Mouse (Mus musculus) cerebellum, adult 2 months (tissue): ENCODE results near the gene Nod2.

Source experiments
- CTCF ChIP-seq: fragments of 200-500 bp; IDR thresholded peaks from 2 replicates; pipeline ENCODE4 v1.5.1; 2011; ENCODE audit warnings: low read depth, mild to moderate bottlenecking, control low read depth, low read length, moderate library complexity, borderline replicate concordance; ENCODE audit not compliant: insufficient read depth
- POLR2A ChIP-seq: fragments of 200-500 bp; IDR thresholded peaks from 2 replicates; pipeline ENCODE4 v1.6.1; 2011; ENCODE audit warnings: low read length, control low read depth, borderline replicate concordance; ENCODE audit not compliant: insufficient read depth

- TF ChIP-seq POLR2A (no peak), CTCF (no peak)
These were observed 39.8 kb downstream of the Nod2 start for GRCm38 (mm10) chr8:88686906-88687235.
